Mouse (Mus musculus): ENCODE results near the gene Rasal3. TPM values are rescaled to one million over a fixed set of nuclear protein-coding genes. Genes with fewer than 3 reads are reported as not detected.

Gene Rasal3
- polyA plus RNA-seq (2016; fragmentation: Nextera tagmentation; extraction: Ambion mirVana) = 0.75 and 1.0 TPM in 2 replicates

- no peak within 1 kb of the TSS for H3K27ac ChIP-seq
- DNase-seq (ENCODE audit: low spot score) = no peak
- peaks cover 19% of the 10 kb centered on the region for H3K27me3 ChIP-seq (ENCODE audit: insufficient read depth, poor library complexity, severe bottlenecking)
- H3K36me3 ChIP-seq = no peaks in the 10 kb centered on the region
- 75% methylated on average over 8 of the region's 8 CpGs for WGBS
- H3K4me3 ChIP-seq = no peak within 1 kb of the TSS
- H3K4me1 ChIP-seq (replicated peaks) = no peaks in the 10 kb centered on the region
- no peaks in the 10 kb centered on the region for H3K9me3 ChIP-seq
Measured at GRCm38 (mm10) chr17:32403417-32403816, at the start of gene Rasal3. TSS of gene Rasal3 (minus strand) at chr17:32403583.

- Histone ChIP-seq H3K9me3 (peaks cover 8% of the 10 kb centered on the region; the same call in 1 of the 2 replicates), H3K36me3 (no peaks in the 10 kb centered on the region), H3K4me1 (replicated peaks) (peaks cover 8% of the 10 kb centered on the region), H3K4me3 (peak within 1 kb of the TSS; percentile 50), H3K27ac (no peak within 1 kb of the TSS), H3K27me3 (ENCODE audit: insufficient read depth, poor library complexity, severe bottlenecking) (peaks cover 23% of the 10 kb centered on the region)
- 1% methylated on average over 19 of the region's 19 CpGs for WGBS
- DNase-seq (ENCODE audit: low spot score) = peak; percentile 40
Measured at GRCm38 (mm10) chr17:32452482-32452881, 49.1 kb upstream of the Rasal3 start, which contains the start of gene Cyp4f39. TSS of gene Cyp4f39 (plus strand) at chr17:32452723.

GRCm38 (mm10) chr17:32450844-32451537 is 47.6 kb upstream of the Rasal3 start:
- H3K4me1 ChIP-seq (replicated peaks) = peaks cover 8% of the 10 kb centered on the region
- H3K4me3 ChIP-seq = no peak overlapping the region
- H3K27ac ChIP-seq = no peak overlapping the region
- whole genome bisulfite sequencing = 43% methylated on average over 2 of the region's 2 CpGs
- H3K27me3 ChIP-seq (ENCODE audit: insufficient read depth, poor library complexity, severe bottlenecking) = peaks cover 23% of the 10 kb centered on the region
- H3K36me3 ChIP-seq = no peaks in the 10 kb centered on the region
- no peak for DNase-seq (ENCODE audit: low spot score)
- H3K9me3 ChIP-seq = peaks cover 13% of the 10 kb centered on the region; the same call in 1 of the 2 replicates

GRCm38 (mm10) chr17:32449042-32449441 is 45.7 kb upstream of the Rasal3 start:
- Histone ChIP-seq H3K9me3 (peaks cover 13% of the 10 kb centered on the region; the same call in 1 of the 2 replicates), H3K36me3 (no peaks in the 10 kb centered on the region), H3K27ac (no peak overlapping the region), H3K27me3 (ENCODE audit: insufficient read depth, poor library complexity, severe bottlenecking) (peaks cover 20% of the 10 kb centered on the region), H3K4me3 (no peak overlapping the region), H3K4me1 (replicated peaks) (peaks cover 8% of the 10 kb centered on the region)
- DNase-seq (ENCODE audit: low spot score) = no peak
- 95% methylated on average over 1 of the region's 1 CpGs for WGBS

- DNase-seq (ENCODE audit: low spot score) = no peak
- H3K36me3 ChIP-seq = no peaks in the 10 kb centered on the region
- H3K9me3 ChIP-seq = peaks cover 13% of the 10 kb centered on the region; the same call in 1 of the 2 replicates
- no peak overlapping the region for H3K27ac ChIP-seq
- H3K27me3 ChIP-seq (ENCODE audit: insufficient read depth, poor library complexity, severe bottlenecking) = peaks cover 5% of the 10 kb centered on the region; the same call in 1 of the 2 replicates
- H3K4me3 ChIP-seq = no peak overlapping the region
- H3K4me1 ChIP-seq (replicated peaks) = peaks cover under 1% of the 10 kb centered on the region; the same call in 1 of the 2 replicates
Measured at GRCm38 (mm10) chr17:32447195-32447594, 43.8 kb upstream of the Rasal3 start.

GRCm38 (mm10) chr17:32445016-32445415 is 41.6 kb upstream of the Rasal3 start:
- no peaks in the 10 kb centered on the region for H3K4me1 ChIP-seq (replicated peaks)
- H3K27ac ChIP-seq = no peak overlapping the region
- 76% methylated on average over 5 of the region's 5 CpGs for WGBS
- no peak for DNase-seq (ENCODE audit: low spot score)
- H3K27me3 ChIP-seq (ENCODE audit: insufficient read depth, poor library complexity, severe bottlenecking) = no peaks in the 10 kb centered on the region
- no peak overlapping the region for H3K4me3 ChIP-seq
- H3K36me3 ChIP-seq = no peaks in the 10 kb centered on the region
- H3K9me3 ChIP-seq = peaks cover 13% of the 10 kb centered on the region; the same call in 1 of the 2 replicates

- no peak overlapping the region for H3K4me3 ChIP-seq
- no peaks in the 10 kb centered on the region for H3K36me3 ChIP-seq
- H3K9me3 ChIP-seq = 0 out of 2 replicates have a peak, but pooled peaks cover 9% of the 10 kb centered on the region
- no peak for DNase-seq (ENCODE audit: low spot score)
- no peaks in the 10 kb centered on the region for H3K4me1 ChIP-seq (replicated peaks)
- no peak overlapping the region for H3K27ac ChIP-seq
- H3K27me3 ChIP-seq (ENCODE audit: insufficient read depth, poor library complexity, severe bottlenecking) = no peaks in the 10 kb centered on the region
- 81% methylated on average over 6 of the region's 6 CpGs for WGBS
Measured at GRCm38 (mm10) chr17:32443245-32443644, 39.9 kb upstream of the Rasal3 start.

GRCm38 (mm10) chr17:32437106-32437505 is 33.7 kb upstream of the Rasal3 start:
- WGBS = 94% methylated on average over 4 of the region's 4 CpGs
- Histone ChIP-seq H3K36me3 (no peaks in the 10 kb centered on the region), H3K4me1 (replicated peaks) (no peaks in the 10 kb centered on the region), H3K27ac (no peak overlapping the region), H3K9me3 (no peaks in the 10 kb centered on the region), H3K27me3 (ENCODE audit: insufficient read depth, poor library complexity, severe bottlenecking) (no peaks in the 10 kb centered on the region), H3K4me3 (no peak overlapping the region)
- no peak for DNase-seq (ENCODE audit: low spot score)

GRCm38 (mm10) chr17:32435151-32435550 is 31.8 kb upstream of the Rasal3 start:
- Histone ChIP-seq H3K4me3 (no peak overlapping the region), H3K27me3 (ENCODE audit: insufficient read depth, poor library complexity, severe bottlenecking) (no peaks in the 10 kb centered on the region), H3K36me3 (no peaks in the 10 kb centered on the region), H3K9me3 (no peaks in the 10 kb centered on the region), H3K4me1 (replicated peaks) (no peaks in the 10 kb centered on the region), H3K27ac (no peak overlapping the region)
- DNase-seq (ENCODE audit: low spot score) = no peak
- 80% methylated on average over 5 of the region's 5 CpGs for WGBS

- WGBS = 77% methylated on average over 4 of the region's 4 CpGs
- DNase-seq (ENCODE audit: low spot score) = no peak
- Histone ChIP-seq H3K4me1 (replicated peaks) (no peaks in the 10 kb centered on the region), H3K27me3 (ENCODE audit: insufficient read depth, poor library complexity, severe bottlenecking) (no peaks in the 10 kb centered on the region), H3K27ac (no peak overlapping the region), H3K4me3 (no peak overlapping the region), H3K9me3 (no peaks in the 10 kb centered on the region), H3K36me3 (no peaks in the 10 kb centered on the region)
Measured at GRCm38 (mm10) chr17:32434324-32434723, 30.9 kb upstream of the Rasal3 start.

- H3K27me3 ChIP-seq (ENCODE audit: insufficient read depth, poor library complexity, severe bottlenecking) = no peaks in the 10 kb centered on the region
- DNase-seq (ENCODE audit: low spot score) = no peak
- WGBS = 64% methylated on average over 3 of the region's 3 CpGs
Measured at GRCm38 (mm10) chr17:32431972-32432371, 28.6 kb upstream of the Rasal3 start.

GRCm38 (mm10) chr17:32426610-32427009 is 23.2 kb upstream of the Rasal3 start:
- Histone ChIP-seq H3K27ac (no peak overlapping the region), H3K27me3 (ENCODE audit: insufficient read depth, poor library complexity, severe bottlenecking) (no peaks in the 10 kb centered on the region), H3K4me3 (no peak overlapping the region), H3K9me3 (no peaks in the 10 kb centered on the region), H3K36me3 (no peaks in the 10 kb centered on the region), H3K4me1 (replicated peaks) (no peaks in the 10 kb centered on the region)
- no peak for DNase-seq (ENCODE audit: low spot score)

More at GRCm38 (mm10) chr17:32431972-32432371, 28.6 kb upstream of the Rasal3 start:
- Histone ChIP-seq H3K36me3 (no peaks in the 10 kb centered on the region), H3K27ac (no peak overlapping the region), H3K4me1 (replicated peaks) (no peaks in the 10 kb centered on the region), H3K9me3 (no peaks in the 10 kb centered on the region), H3K4me3 (no peak overlapping the region)

- Histone ChIP-seq H3K4me3 (no peak within 1 kb of the TSS), H3K9me3 (no peaks in the 10 kb centered on the region), H3K36me3 (no peaks in the 10 kb centered on the region), H3K27ac (no peak within 1 kb of the TSS), H3K27me3 (ENCODE audit: insufficient read depth, poor library complexity, severe bottlenecking) (no peaks in the 10 kb centered on the region), H3K4me1 (replicated peaks) (no peaks in the 10 kb centered on the region)
- DNase-seq (ENCODE audit: low spot score) = no peak
- WGBS = 82% methylated on average over 2 of the region's 2 CpGs
Measured at GRCm38 (mm10) chr17:32424034-32424433, 20.7 kb upstream of the Rasal3 start, which contains the start of gene Pglyrp2. TSS of gene Pglyrp2 (minus strand) at chr17:32424167.
